ENCODE assay signal across 17 mouse cellular contexts in genomic region chr5:127306726-127307125, GRCm38 (mm10).
"Had no signal": no experiment of that assay in that cellular context is flagged by ENCODE, and none has a peak within 500 bp of the region (broad histone marks: within the 10 kb centered on the region; RNA-seq: fewer than 3 reads in every experiment).

No protein-coding gene starts in this region.

- H3K27ac ChIP-seq: limb, embryonic 15.5 days; liver, embryonic 14.5 days; midbrain, embryonic 10.5 days; midbrain, embryonic 13.5 days had no signal

- H3K4me2 ChIP-seq: limb, embryonic 15.5 days; liver, embryonic 11.5 days; lung, embryonic 14.5 days; midbrain, embryonic 13.5 days had no signal

- ATAC-seq: liver, postnatal 0 days; lung, postnatal 0 days; midbrain, embryonic 13.5 days; midbrain, embryonic 16.5 days had no signal

- H3K27me3 ChIP-seq: limb, embryonic 15.5 days; megakaryocyte, embryonic 14.5 days; midbrain, embryonic 13.5 days had no signal

- H3K4me1 ChIP-seq: megakaryocyte, embryonic 14.5 days had no signal

- H3K9me3 ChIP-seq: limb, embryonic 15.5 days; midbrain, embryonic 10.5 days; midbrain, embryonic 13.5 days had no signal

- H3K4me3 ChIP-seq: limb, embryonic 15.5 days; megakaryocyte, embryonic 14.5 days; midbrain, embryonic 10.5 days; midbrain, embryonic 13.5 days had no signal

- H3K36me3 ChIP-seq: limb, embryonic 15.5 days; midbrain, embryonic 10.5 days; midbrain, embryonic 13.5 days had no signal

- H3K9ac ChIP-seq: limb, embryonic 15.5 days; liver, embryonic 14.5 days; liver, postnatal 0 days; lung, embryonic 14.5 days; midbrain, embryonic 13.5 days had no signal

- DNase-seq: kidney, adult 9 months; kidney, postnatal 14 days; kidney, postnatal 4 days; left cerebral cortex, postnatal 4 days; liver, postnatal 0 days; lung, embryonic 14.5 days; thymus, adult 18-20 months; thymus, postnatal 14 days; thymus, postnatal 4 days had no signal
